Mouse (Mus musculus) lung, postnatal 25 days (tissue): ENCODE measurements around the gene Arrb1.

Source experiments
- DNase-seq: peaks from one replicate; pipeline ENCODE4 v3.0.0; 2022; ENCODE audit warnings: low spot score

Gene Arrb1

GRCm38 (mm10) chr7:99537183-99537756 lies 2.0 kb downstream of the Arrb1 start:
- DNase-seq = no peak

DNA sequence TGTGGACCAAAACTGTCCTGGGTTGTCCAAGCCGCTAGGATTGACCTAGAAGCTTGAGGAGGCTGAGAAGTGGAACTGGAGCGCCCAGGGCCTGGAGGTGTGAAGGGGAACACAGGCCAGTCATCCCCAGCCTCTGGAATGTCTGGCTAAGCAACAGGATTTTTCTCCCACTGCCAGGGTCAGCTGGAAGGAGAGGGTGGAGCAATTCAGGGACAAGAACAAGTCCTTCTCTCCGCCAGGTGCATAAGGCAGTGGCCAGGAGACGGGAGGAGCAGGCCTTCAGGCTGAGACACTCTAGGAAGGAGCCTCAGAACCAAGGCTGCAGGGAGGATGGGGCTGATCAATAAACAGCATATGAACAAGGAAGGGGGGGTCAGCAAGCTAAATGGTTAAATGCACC lies 3.2 kb downstream of the Arrb1 start:
- no peak for DNase-seq

DNA sequence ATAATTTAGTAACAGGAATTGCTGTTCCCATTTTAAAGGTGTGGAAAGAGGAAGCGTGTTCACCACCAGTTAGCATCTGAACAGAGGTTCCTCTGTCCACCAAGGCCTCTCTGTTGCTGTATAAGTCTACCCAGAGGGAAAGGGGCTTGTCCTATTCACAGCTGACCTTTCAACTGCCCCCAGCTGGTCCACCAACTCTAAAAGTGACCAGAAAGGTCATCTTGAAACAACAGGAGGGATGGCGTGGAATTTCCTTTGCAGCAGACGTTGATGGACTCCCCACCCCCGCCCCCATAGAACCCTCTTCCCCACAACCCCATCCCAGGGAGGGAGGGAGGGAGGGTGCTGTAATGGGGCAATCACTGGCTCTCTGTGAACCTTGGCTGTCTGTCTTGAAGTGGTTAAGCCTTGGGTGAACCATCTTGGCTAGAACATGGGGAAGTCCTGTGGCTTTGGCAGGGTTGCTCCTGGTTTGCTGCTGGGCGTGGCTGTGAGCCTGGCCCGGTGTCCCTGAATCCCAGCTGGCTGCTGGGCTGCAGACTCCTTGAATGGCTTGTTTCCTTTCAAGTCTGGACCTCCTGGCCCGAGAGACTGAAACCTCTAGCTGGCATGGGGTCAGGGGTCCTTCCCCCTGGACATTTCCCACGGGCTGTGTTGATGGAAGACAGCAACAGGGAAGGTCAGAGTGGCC lies 4.1 kb downstream of the Arrb1 start:
- peak; percentile 81 for DNase-seq

- DNase-seq = no peak
Measured at GRCm38 (mm10) chr7:99540016-99540415, 4.8 kb downstream of the Arrb1 start.

DNA sequence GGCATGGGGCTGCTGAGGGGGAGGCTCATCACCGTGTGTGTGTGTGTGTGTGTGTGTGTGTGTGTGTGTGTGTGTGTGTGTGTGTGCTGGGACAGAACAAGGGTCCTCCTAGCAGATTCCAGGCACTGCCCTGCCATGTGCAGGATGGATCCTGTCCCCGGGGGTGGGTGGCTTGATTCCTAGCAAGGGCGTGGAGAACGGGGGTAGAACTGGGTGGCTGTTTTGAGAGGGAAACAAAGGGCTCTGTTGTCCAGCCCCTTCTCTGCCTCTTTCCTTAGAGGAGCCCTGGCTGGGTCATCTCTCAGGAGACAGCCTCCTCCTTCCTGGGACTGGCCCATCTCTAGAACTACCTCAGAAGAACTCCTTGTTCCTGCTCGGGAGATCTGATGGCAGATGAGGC lies 5.9 kb downstream of the Arrb1 start:
- no peak for DNase-seq

- no peak for DNase-seq
Measured at GRCm38 (mm10) chr7:99544272-99544671, 9.0 kb downstream of the Arrb1 start.

- DNase-seq = peak; percentile 80
Measured at GRCm38 (mm10) chr7:99545885-99546745, 10.8 kb downstream of the Arrb1 start.

- no peak for DNase-seq
Measured at GRCm38 (mm10) chr7:99547584-99548487, 12.6 kb downstream of the Arrb1 start.

- DNase-seq = no peak
Measured at GRCm38 (mm10) chr7:99549668-99550067, 14.4 kb downstream of the Arrb1 start.

DNA sequence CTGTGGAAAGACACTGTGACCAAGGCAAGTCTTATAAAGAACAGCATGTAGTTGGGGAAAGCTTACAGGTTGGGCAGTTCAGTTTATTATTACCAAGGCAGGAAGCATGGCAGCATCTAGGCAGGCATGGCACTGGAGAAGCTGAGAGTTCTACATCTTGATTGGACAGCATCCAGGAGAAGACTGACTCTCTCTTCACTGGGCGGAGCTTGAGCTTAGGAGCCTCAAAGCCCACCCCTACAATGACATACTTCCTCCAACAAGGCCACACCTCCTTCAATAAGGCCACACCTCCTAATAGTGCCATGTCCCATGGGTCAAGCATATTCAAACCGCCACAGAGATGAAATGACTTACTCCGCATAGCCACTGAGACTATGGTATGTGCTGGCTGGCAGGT lies 16.4 kb downstream of the Arrb1 start:
- no peak for DNase-seq

DNA sequence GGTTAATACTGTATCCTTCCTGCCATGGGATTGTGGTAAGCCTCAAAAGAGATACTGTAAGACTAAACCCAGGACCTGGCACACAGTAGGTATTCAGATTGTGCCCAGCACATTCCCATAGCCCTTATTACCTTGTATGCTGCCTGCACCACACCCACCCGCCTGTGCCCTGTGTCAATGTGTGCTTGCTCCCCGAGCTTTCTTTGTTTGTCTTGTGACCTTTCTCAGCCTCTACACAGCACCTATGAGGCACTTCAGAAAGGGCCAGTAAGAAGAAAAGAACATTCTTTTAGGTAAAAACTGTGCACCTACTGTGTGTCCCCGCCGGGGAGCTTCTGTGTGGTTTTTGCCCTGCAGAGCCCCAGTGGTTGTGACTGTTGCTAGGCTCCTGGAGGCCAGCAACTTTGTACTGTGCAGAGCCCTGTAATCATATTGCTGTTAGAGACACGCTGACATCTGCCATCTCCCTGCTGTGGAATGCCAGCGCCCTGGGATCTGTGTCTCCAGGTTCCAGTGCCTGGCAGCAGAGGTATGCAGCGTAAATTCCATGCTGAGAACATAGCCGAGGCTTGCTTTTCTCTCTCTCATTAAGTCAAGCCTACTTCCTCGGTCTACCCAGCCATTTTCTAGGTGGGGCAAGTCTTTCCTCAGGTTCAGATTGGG lies 18.1 kb downstream of the Arrb1 start:
- DNase-seq = peak; percentile 45

- DNase-seq = peak; percentile 75
Measured at GRCm38 (mm10) chr7:99553885-99554269, 18.6 kb downstream of the Arrb1 start.

DNA sequence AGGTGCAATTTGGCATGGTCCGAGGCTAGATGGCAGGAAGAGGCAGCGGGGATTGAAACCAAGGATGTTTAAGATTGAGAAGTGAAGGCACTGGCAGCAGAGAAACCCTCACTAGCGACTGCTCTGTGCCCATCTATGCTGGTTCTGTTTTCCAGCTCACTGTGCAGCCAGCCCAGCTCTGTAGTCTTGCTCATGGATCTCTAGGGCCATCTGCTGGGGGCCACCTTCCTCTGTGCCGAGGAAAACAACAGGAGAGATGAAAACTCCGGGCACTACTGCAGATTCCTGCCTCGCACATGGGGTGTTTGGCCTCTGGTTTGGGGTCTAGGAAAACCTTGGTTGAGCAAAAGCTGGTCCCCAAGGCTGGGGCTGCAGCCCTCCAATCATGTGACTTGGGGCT lies 20.6 kb downstream of the Arrb1 start:
- DNase-seq = peak; percentile 78

DNA sequence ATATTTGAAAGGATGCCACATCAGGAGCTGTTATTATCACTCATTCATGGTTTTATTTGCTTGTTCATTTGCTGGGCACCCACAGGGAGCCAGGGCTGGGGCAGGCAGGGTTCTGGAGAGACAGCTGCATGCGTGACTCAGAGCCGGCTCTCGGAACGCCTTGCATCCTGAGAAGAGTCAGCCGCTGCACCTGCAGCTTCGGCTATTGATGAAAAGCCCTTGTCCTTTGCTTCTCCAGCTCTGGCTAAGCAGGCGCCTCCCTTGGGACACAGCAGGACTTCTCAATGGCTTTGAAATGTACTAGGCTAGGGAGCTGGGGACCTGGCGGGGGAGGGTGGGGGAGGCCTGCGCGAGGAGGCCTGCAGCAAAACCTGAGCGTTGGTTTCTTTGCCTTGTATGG lies 23.8 kb downstream of the Arrb1 start:
- no peak for DNase-seq

DNA sequence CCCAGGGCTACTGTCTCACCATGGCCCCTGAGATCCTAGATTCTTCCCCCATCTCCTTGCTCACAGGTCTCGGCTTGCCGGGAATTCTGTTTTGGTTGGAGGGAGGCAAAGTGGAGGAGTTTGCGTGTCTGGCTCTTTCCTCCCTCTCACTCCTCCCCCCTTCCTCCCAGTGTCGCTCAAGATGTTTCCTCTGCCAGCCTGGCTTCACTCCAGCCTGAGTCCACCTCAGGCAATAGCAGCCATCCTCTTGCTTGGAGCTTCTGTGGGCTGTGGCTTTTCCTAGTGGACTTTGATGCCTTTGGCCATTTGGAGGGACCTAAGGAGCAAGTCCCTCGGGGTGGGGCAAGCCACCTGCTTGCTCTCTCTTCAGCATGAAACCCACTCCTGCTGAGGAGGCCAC lies 27.2 kb downstream of the Arrb1 start:
- DNase-seq = peak; percentile 70

DNA sequence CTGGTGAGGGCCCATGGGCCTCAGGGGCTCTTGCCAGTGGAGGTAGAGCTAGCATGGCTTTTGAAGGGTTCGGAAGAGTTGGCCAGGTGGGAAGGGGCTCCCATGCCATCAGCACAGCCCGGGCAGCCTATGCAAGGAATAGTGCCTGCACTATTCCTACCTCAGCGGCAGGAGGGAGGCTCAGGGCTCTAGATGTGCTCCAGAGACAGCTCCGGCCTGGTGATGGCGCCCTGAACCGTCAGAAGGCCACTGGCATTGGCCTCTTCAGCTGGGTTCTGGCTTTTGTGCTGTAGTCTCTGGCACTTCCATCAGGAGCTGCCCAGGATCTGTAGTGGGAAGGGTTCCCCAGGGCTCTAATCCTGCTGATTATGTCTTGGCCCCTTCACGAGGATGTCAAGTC lies 28.0 kb downstream of the Arrb1 start:
- DNase-seq = no peak

- no peak for DNase-seq
Measured at GRCm38 (mm10) chr7:99565325-99565881, 30.1 kb downstream of the Arrb1 start.

DNA sequence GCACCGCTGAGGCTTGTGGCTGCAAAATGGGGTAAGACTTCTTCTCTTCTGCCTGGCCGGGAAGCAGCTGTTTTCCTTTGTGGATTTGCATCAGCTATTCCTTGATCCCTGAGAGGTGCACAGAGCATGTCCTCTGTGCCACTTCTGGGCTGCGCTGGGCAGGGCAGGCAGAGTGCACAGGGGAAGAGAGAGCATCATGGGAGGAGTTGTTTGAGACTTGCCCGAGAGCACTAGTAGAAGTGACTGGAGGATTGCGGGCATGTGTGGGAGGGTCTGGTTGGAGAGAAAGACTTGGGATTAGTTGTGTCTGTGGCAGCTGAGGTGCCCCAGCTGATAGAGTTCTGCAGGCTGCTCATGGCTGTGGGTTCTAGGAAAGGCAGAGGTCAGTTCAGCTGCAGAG lies 35.4 kb downstream of the Arrb1 start:
- no peak for DNase-seq

- no peak for DNase-seq
Measured at GRCm38 (mm10) chr7:99572931-99573330, 37.7 kb downstream of the Arrb1 start.

GRCm38 (mm10) chr7:99573351-99573750 lies 38.1 kb downstream of the Arrb1 start:
- no peak for DNase-seq

GRCm38 (mm10) chr7:99578246-99578645 lies 43.0 kb downstream of the Arrb1 start:
- no peak for DNase-seq
